Mouse (Mus musculus) limb, embryonic 10.5 days (tissue): ENCODE data around the gene Ciapin1. TPM values are rescaled to one million over a fixed set of nuclear protein-coding genes. Genes with fewer than 3 reads are reported as not detected.

Experiments used
- polyA plus RNA-seq: library from polyadenylated mRNA; unstranded; fragments of >200 nt; fragmentation: Nextera tagmentation; extraction: Ambion mirVana; gene quantifications from 2 replicates; pipeline ENCODE4 v1.2.1, GENCODE M21; 2016

Gene Ciapin1
- polyA plus RNA-seq, 1 experiment from 2014 or later, result 198 TPM

Other genes starting within 250 kb of the Ciapin1 start
- 42.1 and 49.2 TPM in 2 replicates for gene Rspry1, start 236.4 kb downstream of the Ciapin1 start, polyA plus RNA-seq
- 81.0 and 89.0 TPM in 2 replicates for gene Fam192a, start 236.4 kb downstream of the Ciapin1 start, polyA plus RNA-seq
- 175 and 189 TPM in 2 replicates for gene Arl2bp, start 171.8 kb downstream of the Ciapin1 start, polyA plus RNA-seq
- gene Pllp, start 142.1 kb downstream of the Ciapin1 start, polyA plus RNA-seq, result 0.48 TPM in 1 of 2 replicates, not detected in the other
- not detected in 2 replicates for gene Ccl22, start 92.8 kb downstream of the Ciapin1 start, polyA plus RNA-seq
- gene Cx3cl1, start 66.3 kb downstream of the Ciapin1 start, polyA plus RNA-seq, result 2.7 and 5.3 TPM in 2 replicates
- not detected in 2 replicates for gene Ccl17, start 27.9 kb downstream of the Ciapin1 start, polyA plus RNA-seq
- 51.2 and 65.5 TPM in 2 replicates for gene Coq9, start within 50 bp of the Ciapin1 start, polyA plus RNA-seq
- gene Polr2c, start 19.1 kb upstream of the Ciapin1 start, polyA plus RNA-seq, result 201 and 208 TPM in 2 replicates
- 23.4 and 33.1 TPM in 2 replicates for gene Dok4, start 38.0 kb upstream of the Ciapin1 start, polyA plus RNA-seq
- 27.0 and 32.3 TPM in 2 replicates for gene Ccdc102a, start 79.7 kb upstream of the Ciapin1 start, polyA plus RNA-seq
- 0.18 and 0.74 TPM in 2 replicates for gene Adgrg5, start 85.3 kb upstream of the Ciapin1 start, polyA plus RNA-seq
- gene Adgrg1, start 136.4 kb upstream of the Ciapin1 start, polyA plus RNA-seq, result 7.0 and 11.6 TPM in 2 replicates
- 3.4 and 4.2 TPM in 2 replicates for gene Adgrg3, start 179.3 kb upstream of the Ciapin1 start, polyA plus RNA-seq
- gene Drc7, start 216.7 kb upstream of the Ciapin1 start, polyA plus RNA-seq, result 0.23 TPM in 2 replicates
- gene Katnb1, start 242.8 kb upstream of the Ciapin1 start, polyA plus RNA-seq, result 29.4 and 33.3 TPM in 2 replicates